Mouse (Mus musculus): ENCODE results near the gene Ppp1r14d. TPM values are rescaled to one million over a fixed set of nuclear protein-coding genes. Genes with fewer than 3 reads are reported as not detected.

The Ppp1r14d gene
- polyA plus RNA-seq, 1 experiment from 2014 or later = not detected

DNA sequence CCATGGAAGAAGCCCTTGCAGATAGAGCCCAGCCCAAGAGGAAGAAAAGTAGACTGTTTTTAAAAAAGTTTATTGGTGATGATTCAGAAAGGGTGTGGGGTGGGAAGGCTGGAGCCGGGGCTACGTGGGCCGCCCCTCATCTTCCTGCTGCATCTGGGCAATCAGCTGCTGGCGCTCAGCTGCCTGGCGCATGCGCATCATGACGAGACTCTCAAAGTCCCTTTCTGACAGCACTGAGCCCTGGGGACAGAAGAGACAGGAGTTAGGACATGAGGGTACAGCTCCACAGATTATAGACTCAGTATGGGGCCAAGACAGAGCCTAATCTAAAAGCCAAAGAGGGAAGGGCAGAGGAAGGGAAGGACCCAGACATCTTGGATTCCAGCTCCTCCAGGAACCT, 57.3 kb downstream of the Ppp1r14d start:
- Histone ChIP-seq H3K9me3 (replicated peaks; ENCODE audit: control insufficient read depth, low read length) (no peaks in the 10 kb centered on the region), H3K36me3 (ENCODE audit: control insufficient read depth, insufficient read depth) (no peaks in the 10 kb centered on the region; the same call in none of the 2 replicates), H3K4me2 (ENCODE audit: low read depth, low read length) (no peak overlapping the region), H3K27me3 (ENCODE audit: control insufficient read depth, insufficient read depth, low read depth, low read length) (peaks cover 15% of the 10 kb centered on the region), H3K4me3 (ENCODE audit: low read depth, low read length) (no peak overlapping the region), H3K4me1 (ENCODE audit: control insufficient read depth, low read depth, low read length) (peaks cover 19% of the 10 kb centered on the region), H3K9ac (ENCODE audit: low read depth, low read length) (no peak overlapping the region), H3K27ac (ENCODE audit: low read length) (no peak overlapping the region)
- no peak for ATAC-seq (ENCODE audit: low read depth)
- 81% methylated on average over 7 of the region's 7 CpGs for WGBS (ENCODE audit: insufficient replicate concordance)

DNA sequence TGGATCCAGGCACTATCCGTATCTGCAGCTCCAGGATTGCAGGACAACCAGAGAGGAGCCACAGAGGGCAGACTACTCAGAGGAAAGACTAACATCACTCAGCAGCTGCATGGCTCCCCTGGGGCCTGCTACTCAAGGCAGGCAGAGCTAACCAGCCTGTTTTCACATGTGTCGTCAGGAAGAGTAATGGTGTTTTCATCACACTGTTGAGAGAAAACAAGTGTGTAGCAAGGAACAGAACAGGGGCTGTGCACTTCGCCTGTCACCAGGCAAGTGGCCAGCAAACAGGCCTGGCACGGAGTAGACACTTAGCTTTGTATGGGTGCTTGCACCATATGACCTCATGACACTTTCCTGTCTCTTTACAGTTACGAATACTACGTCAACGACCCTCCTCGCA, 58.1 kb downstream of the Ppp1r14d start:
- Histone ChIP-seq H3K27ac (ENCODE audit: low read length) (no peak overlapping the region), H3K4me3 (ENCODE audit: low read depth, low read length) (no peak overlapping the region), H3K9ac (ENCODE audit: low read depth, low read length) (no peak overlapping the region), H3K36me3 (ENCODE audit: control insufficient read depth, insufficient read depth) (no peaks in the 10 kb centered on the region; the same call in none of the 2 replicates), H3K4me1 (ENCODE audit: control insufficient read depth, low read depth, low read length) (peaks cover 23% of the 10 kb centered on the region), H3K9me3 (replicated peaks; ENCODE audit: control insufficient read depth, low read length) (no peaks in the 10 kb centered on the region), H3K4me2 (ENCODE audit: low read depth, low read length) (no peak overlapping the region), H3K27me3 (ENCODE audit: control insufficient read depth, insufficient read depth, low read depth, low read length) (peaks cover 24% of the 10 kb centered on the region)
- WGBS (ENCODE audit: insufficient replicate concordance) = 73% methylated on average over 8 of the region's 8 CpGs
- no peak for ATAC-seq (ENCODE audit: low read depth)

DNA sequence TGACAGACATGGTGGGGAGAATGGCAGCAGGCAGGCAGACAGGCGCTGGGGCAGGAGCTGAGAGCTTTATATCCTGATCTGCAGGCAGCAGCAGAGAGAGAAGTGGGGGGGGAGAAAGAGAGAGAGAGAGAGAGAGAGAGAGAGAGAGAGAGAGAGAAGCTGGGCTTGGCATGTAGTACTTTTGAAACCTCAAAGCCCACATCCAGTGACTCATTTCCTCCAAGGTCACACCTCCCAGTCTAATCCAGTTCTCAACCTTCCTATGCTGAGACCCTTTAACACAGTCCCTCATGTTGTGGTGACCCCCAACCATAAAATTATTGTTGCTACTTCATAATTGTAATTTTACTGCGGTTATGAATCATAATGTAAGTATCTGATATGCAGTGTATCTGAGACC, 59.4 kb downstream of the Ppp1r14d start:
- no peak overlapping the region for H3K4me3 ChIP-seq (ENCODE audit: low read depth, low read length)
- H3K27ac ChIP-seq (ENCODE audit: low read length) = no peak overlapping the region
- no peaks in the 10 kb centered on the region for H3K9me3 ChIP-seq (replicated peaks; ENCODE audit: control insufficient read depth, low read length)
- H3K36me3 ChIP-seq (ENCODE audit: control insufficient read depth, insufficient read depth) = no peaks in the 10 kb centered on the region; the same call in none of the 2 replicates
- H3K27me3 ChIP-seq (ENCODE audit: control insufficient read depth, insufficient read depth, low read depth, low read length) = peaks cover 30% of the 10 kb centered on the region
- 49% methylated on average over 2 of the region's 2 CpGs for WGBS (ENCODE audit: insufficient replicate concordance)
- no peak for ATAC-seq (ENCODE audit: low read depth)
- H3K9ac ChIP-seq (ENCODE audit: low read depth, low read length) = no peak overlapping the region
- H3K4me1 ChIP-seq (ENCODE audit: control insufficient read depth, low read depth, low read length) = peaks cover 22% of the 10 kb centered on the region
- no peak overlapping the region for H3K4me2 ChIP-seq (ENCODE audit: low read depth, low read length)

Other genes starting within 250 kb of the Ppp1r14d start
- gene Ccdc32, start 200.5 kb downstream of the Ppp1r14d start, polyA plus RNA-seq (2015; fragmentation: Nextera tagmentation; extraction: Ambion mirVana) = 13.3 and 13.4 TPM in 2 replicates
- gene Rpusd2, start 195.1 kb downstream of the Ppp1r14d start, polyA plus RNA-seq (2015; fragmentation: Nextera tagmentation; extraction: Ambion mirVana) = 2.0 and 2.1 TPM in 2 replicates
- gene Knl1, start 182.8 kb downstream of the Ppp1r14d start, polyA plus RNA-seq (2015; fragmentation: Nextera tagmentation; extraction: Ambion mirVana) = 52.2 and 57.6 TPM in 2 replicates
- gene Rad51, start 117.1 kb downstream of the Ppp1r14d start, polyA plus RNA-seq (2015; fragmentation: Nextera tagmentation; extraction: Ambion mirVana) = 26.4 and 30.0 TPM in 2 replicates
- 44.1 and 45.6 TPM in 2 replicates for gene Rmdn3, start 72.9 kb downstream of the Ppp1r14d start, polyA plus RNA-seq (2015; fragmentation: Nextera tagmentation; extraction: Ambion mirVana)
- 97.7 and 115 TPM in 2 replicates for gene Gchfr, start 62.1 kb downstream of the Ppp1r14d start, polyA plus RNA-seq (2015; fragmentation: Nextera tagmentation; extraction: Ambion mirVana)
- 0.14 and 0.18 TPM in 2 replicates for gene Gm14137, start 55.4 kb downstream of the Ppp1r14d start, polyA plus RNA-seq (2015; fragmentation: Nextera tagmentation; extraction: Ambion mirVana)
- 17.1 and 20.4 TPM in 2 replicates for gene Zfyve19, start 21.3 kb downstream of the Ppp1r14d start, polyA plus RNA-seq (2015; fragmentation: Nextera tagmentation; extraction: Ambion mirVana)
- 5.9 and 6.6 TPM in 2 replicates for gene Dnajc17, start 21.1 kb downstream of the Ppp1r14d start, polyA plus RNA-seq (2015; fragmentation: Nextera tagmentation; extraction: Ambion mirVana)
- gene Spint1, start 7.5 kb upstream of the Ppp1r14d start, polyA plus RNA-seq (2015; fragmentation: Nextera tagmentation; extraction: Ambion mirVana) = 0.29 and 1.1 TPM in 2 replicates
- 0.20 TPM in 1 of 2 replicates, not detected in the other for gene Rhov, start 41.4 kb upstream of the Ppp1r14d start, polyA plus RNA-seq (2015; fragmentation: Nextera tagmentation; extraction: Ambion mirVana)
- gene Vps18, start 58.8 kb upstream of the Ppp1r14d start, polyA plus RNA-seq (2015; fragmentation: Nextera tagmentation; extraction: Ambion mirVana) = 5.5 and 6.3 TPM in 2 replicates
- gene Dll4, start 95.9 kb upstream of the Ppp1r14d start, polyA plus RNA-seq (2015; fragmentation: Nextera tagmentation; extraction: Ambion mirVana) = 2.0 and 2.1 TPM in 2 replicates
- gene Chac1, start 121.3 kb upstream of the Ppp1r14d start, polyA plus RNA-seq (2015; fragmentation: Nextera tagmentation; extraction: Ambion mirVana) = 6.2 and 8.5 TPM in 2 replicates
- gene Ino80, start 247.8 kb upstream of the Ppp1r14d start, polyA plus RNA-seq (2015; fragmentation: Nextera tagmentation; extraction: Ambion mirVana) = 1.1 and 1.3 TPM in 2 replicates